Mouse (Mus musculus): ENCODE measurements around the gene Slc36a2. TPM values are rescaled to one million over a fixed set of nuclear protein-coding genes. Genes with fewer than 3 reads are reported as not detected.

Slc36a2 gene
- polyA plus RNA-seq, 1 experiment from 2014 or later, result 3.5 TPM

- Histone ChIP-seq H3K27ac (ENCODE audit: low read depth, low read length) (no peak overlapping the region), H3K36me3 (ENCODE audit: control insufficient read depth, insufficient read depth, low read length) (no peaks in the 10 kb centered on the region), H3K4me2 (no peak overlapping the region), H3K4me1 (ENCODE audit: control insufficient read depth, insufficient read depth, low read length) (peaks cover 3% of the 10 kb centered on the region; the same call in 1 of the 2 replicates), H3K9ac (ENCODE audit: low read depth, low read length) (no peak overlapping the region), H3K4me3 (ENCODE audit: low read depth, low read length) (no peak overlapping the region), H3K27me3 (ENCODE audit: control insufficient read depth, insufficient read depth, low read length) (no peaks in the 10 kb centered on the region), H3K9me3 (replicated peaks; ENCODE audit: control insufficient read depth, low read length) (no peaks in the 10 kb centered on the region)
- no peak for ATAC-seq (replicated peaks; ENCODE audit: insufficient number of reproducible peaks, low FRiP score, low TSS enrichment)
- WGBS (ENCODE audit: insufficient replicate concordance), result 62% methylated on average over 3 of the region's 3 CpGs
These were observed 30.1 kb upstream of the Slc36a2 start for GRCm38 (mm10) chr11:55214978-55215377.

GRCm38 (mm10) chr11:55214161-55214560 lies 29.3 kb upstream of the Slc36a2 start:
- no peak overlapping the region for H3K4me3 ChIP-seq (ENCODE audit: low read depth, low read length)
- no peaks in the 10 kb centered on the region for H3K27me3 ChIP-seq (ENCODE audit: control insufficient read depth, insufficient read depth, low read length)
- no peaks in the 10 kb centered on the region for H3K9me3 ChIP-seq (replicated peaks; ENCODE audit: control insufficient read depth, low read length)
- peaks cover 3% of the 10 kb centered on the region; the same call in 1 of the 2 replicates for H3K4me1 ChIP-seq (ENCODE audit: control insufficient read depth, insufficient read depth, low read length)
- 80% methylated on average over 5 of the region's 5 CpGs for WGBS (ENCODE audit: insufficient replicate concordance)
- H3K36me3 ChIP-seq (ENCODE audit: control insufficient read depth, insufficient read depth, low read length), result no peaks in the 10 kb centered on the region
- ATAC-seq (replicated peaks; ENCODE audit: insufficient number of reproducible peaks, low FRiP score, low TSS enrichment), result no peak
- no peak overlapping the region for H3K27ac ChIP-seq (ENCODE audit: low read depth, low read length)
- no peak overlapping the region for H3K9ac ChIP-seq (ENCODE audit: low read depth, low read length)
- H3K4me2 ChIP-seq, result no peak overlapping the region

DNA sequence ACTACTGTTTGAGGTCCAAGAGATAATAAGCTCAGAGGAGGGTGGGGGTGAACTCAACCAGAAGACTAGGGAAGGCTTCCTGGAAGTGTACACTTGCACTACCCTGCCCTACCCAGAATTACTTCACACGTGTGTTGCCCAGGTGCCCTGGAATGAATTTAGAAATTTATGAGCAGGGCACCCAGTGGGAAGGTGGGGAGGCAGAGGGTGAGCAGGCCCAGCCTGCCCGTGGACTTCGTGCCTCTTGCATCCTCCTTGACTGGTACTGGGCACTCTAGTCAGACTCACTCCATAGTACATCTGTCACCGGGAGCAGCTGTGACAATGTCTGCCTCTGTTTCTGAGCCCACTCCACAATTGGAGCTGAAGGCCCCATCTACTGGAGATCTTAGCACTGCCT lies 28.6 kb upstream of the Slc36a2 start:
- Histone ChIP-seq H3K4me3 (ENCODE audit: low read depth, low read length) (no peak overlapping the region), H3K27ac (ENCODE audit: low read depth, low read length) (no peak overlapping the region), H3K4me1 (ENCODE audit: control insufficient read depth, insufficient read depth, low read length) (peaks cover 3% of the 10 kb centered on the region; the same call in 1 of the 2 replicates), H3K9me3 (replicated peaks; ENCODE audit: control insufficient read depth, low read length) (no peaks in the 10 kb centered on the region), H3K9ac (ENCODE audit: low read depth, low read length) (no peak overlapping the region), H3K27me3 (ENCODE audit: control insufficient read depth, insufficient read depth, low read length) (no peaks in the 10 kb centered on the region), H3K36me3 (ENCODE audit: control insufficient read depth, insufficient read depth, low read length) (no peaks in the 10 kb centered on the region), H3K4me2 (no peak overlapping the region)
- 93% methylated on average over 4 of the region's 4 CpGs for WGBS (ENCODE audit: insufficient replicate concordance)
- ATAC-seq (replicated peaks; ENCODE audit: insufficient number of reproducible peaks, low FRiP score, low TSS enrichment), result no peak

- Histone ChIP-seq H3K4me3 (ENCODE audit: low read depth, low read length) (no peak overlapping the region), H3K4me2 (no peak overlapping the region), H3K27ac (ENCODE audit: low read depth, low read length) (no peak overlapping the region), H3K27me3 (ENCODE audit: control insufficient read depth, insufficient read depth, low read length) (no peaks in the 10 kb centered on the region), H3K9me3 (replicated peaks; ENCODE audit: control insufficient read depth, low read length) (no peaks in the 10 kb centered on the region), H3K36me3 (ENCODE audit: control insufficient read depth, insufficient read depth, low read length) (no peaks in the 10 kb centered on the region), H3K9ac (ENCODE audit: low read depth, low read length) (no peak overlapping the region), H3K4me1 (ENCODE audit: control insufficient read depth, insufficient read depth, low read length) (no peaks in the 10 kb centered on the region)
- ATAC-seq (replicated peaks; ENCODE audit: insufficient number of reproducible peaks, low FRiP score, low TSS enrichment), result no peak
- 67% methylated on average over 6 of the region's 6 CpGs for WGBS (ENCODE audit: insufficient replicate concordance)
These were observed 24.9 kb upstream of the Slc36a2 start for GRCm38 (mm10) chr11:55209626-55210353.

GRCm38 (mm10) chr11:55209032-55209431 lies 24.2 kb upstream of the Slc36a2 start:
- no peak for ATAC-seq (replicated peaks; ENCODE audit: insufficient number of reproducible peaks, low FRiP score, low TSS enrichment)

DNA sequence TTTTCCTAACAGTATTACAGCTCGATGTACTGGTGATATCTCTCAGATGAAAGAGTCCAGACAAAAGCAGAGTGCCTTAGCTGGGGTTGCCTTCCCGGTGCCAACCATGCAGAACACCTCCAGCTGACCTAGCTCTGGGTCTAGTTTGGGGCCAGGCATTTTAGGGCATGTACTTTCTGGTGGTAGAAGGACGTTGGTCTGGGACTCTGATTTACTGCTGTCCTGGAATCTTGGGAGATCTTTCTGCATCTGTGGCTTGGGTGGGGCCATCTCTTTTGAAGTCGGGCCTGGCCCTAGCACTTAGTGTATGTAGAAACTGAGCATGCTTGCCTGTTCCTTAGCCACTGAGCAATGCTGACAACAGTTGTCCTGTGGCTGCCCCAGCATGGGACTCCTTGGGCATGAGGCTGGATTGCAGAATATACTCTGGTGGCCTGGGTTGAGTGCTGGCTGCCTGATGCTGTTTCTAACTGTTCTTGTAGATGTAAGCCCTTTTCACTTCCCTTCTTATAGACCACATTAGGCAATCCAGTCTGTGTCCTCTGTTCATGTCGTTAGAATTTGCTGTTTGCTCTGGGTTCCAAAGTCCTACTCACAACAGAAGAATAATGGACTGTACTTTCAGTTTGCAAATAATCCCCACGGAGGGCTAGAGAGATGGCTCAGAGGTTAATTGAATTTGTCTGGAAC lies 23.3 kb upstream of the Slc36a2 start:
- Histone ChIP-seq H3K27me3 (ENCODE audit: control insufficient read depth, insufficient read depth, low read length) (no peaks in the 10 kb centered on the region), H3K36me3 (ENCODE audit: control insufficient read depth, insufficient read depth, low read length) (no peaks in the 10 kb centered on the region), H3K27ac (ENCODE audit: low read depth, low read length) (no peak overlapping the region), H3K4me1 (ENCODE audit: control insufficient read depth, insufficient read depth, low read length) (no peaks in the 10 kb centered on the region), H3K9me3 (replicated peaks; ENCODE audit: control insufficient read depth, low read length) (no peaks in the 10 kb centered on the region), H3K4me3 (ENCODE audit: low read depth, low read length) (no peak overlapping the region), H3K9ac (ENCODE audit: low read depth, low read length) (no peak overlapping the region), H3K4me2 (no peak overlapping the region)
- ATAC-seq (replicated peaks; ENCODE audit: insufficient number of reproducible peaks, low FRiP score, low TSS enrichment), result no peak
- WGBS (ENCODE audit: insufficient replicate concordance), result 58% methylated on average over 6 of the region's 6 CpGs

More at GRCm38 (mm10) chr11:55209032-55209431, 24.2 kb upstream of the Slc36a2 start:
- Histone ChIP-seq H3K9ac (ENCODE audit: low read depth, low read length) (no peak overlapping the region), H3K4me1 (ENCODE audit: control insufficient read depth, insufficient read depth, low read length) (no peaks in the 10 kb centered on the region), H3K27me3 (ENCODE audit: control insufficient read depth, insufficient read depth, low read length) (no peaks in the 10 kb centered on the region), H3K27ac (ENCODE audit: low read depth, low read length) (no peak overlapping the region), H3K4me2 (no peak overlapping the region), H3K36me3 (ENCODE audit: control insufficient read depth, insufficient read depth, low read length) (no peaks in the 10 kb centered on the region), H3K9me3 (replicated peaks; ENCODE audit: control insufficient read depth, low read length) (no peaks in the 10 kb centered on the region), H3K4me3 (ENCODE audit: low read depth, low read length) (no peak overlapping the region)
- 51% methylated on average over 2 of the region's 2 CpGs for WGBS (ENCODE audit: insufficient replicate concordance)

DNA sequence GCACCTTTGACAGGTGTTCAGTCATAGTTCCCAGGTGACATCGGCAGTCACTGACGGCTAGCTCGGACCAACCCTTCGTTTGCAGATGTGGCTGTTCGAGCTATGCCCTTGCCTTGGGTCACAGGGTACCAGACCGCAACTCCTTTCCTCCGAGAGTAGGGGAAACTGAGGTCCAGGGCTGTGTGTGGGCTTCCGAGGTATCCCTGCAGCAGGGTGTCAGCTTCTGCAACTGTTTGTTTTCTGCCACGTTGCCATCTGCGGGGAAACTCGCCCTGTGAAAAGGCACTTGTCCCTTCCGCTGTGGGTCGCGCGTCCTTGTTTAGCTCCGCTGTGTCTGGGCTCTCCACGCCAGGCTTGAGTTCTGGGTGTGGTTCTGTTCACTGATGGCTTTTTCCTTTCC lies 19.7 kb upstream of the Slc36a2 start:
- H3K4me2 ChIP-seq, result peak overlapping the region; percentile 98
- WGBS (ENCODE audit: insufficient replicate concordance), result 7% methylated on average over 17 of the region's 17 CpGs
- no peak; the same call in 1 of the 2 replicates for ATAC-seq (replicated peaks; ENCODE audit: insufficient number of reproducible peaks, low FRiP score, low TSS enrichment)

GRCm38 (mm10) chr11:55204159-55204596 lies 19.3 kb upstream of the Slc36a2 start, which contains the start of gene Slc36a1:
Gene Slc36a1 (plus strand): TSS chr11:55204350.
- Histone ChIP-seq H3K9ac (ENCODE audit: low read depth, low read length) (peak within 1 kb of the TSS; percentile 77), H3K4me2 (peak within 1 kb of the TSS; percentile 98), H3K4me1 (ENCODE audit: control insufficient read depth, insufficient read depth, low read length) (no peaks in the 10 kb centered on the region), H3K27ac (ENCODE audit: low read depth, low read length) (no peak within 1 kb of the TSS), H3K4me3 (ENCODE audit: low read depth, low read length) (peak within 1 kb of the TSS; percentile 60), H3K9me3 (replicated peaks; ENCODE audit: control insufficient read depth, low read length) (no peaks in the 10 kb centered on the region), H3K27me3 (ENCODE audit: control insufficient read depth, insufficient read depth, low read length) (no peaks in the 10 kb centered on the region), H3K36me3 (ENCODE audit: control insufficient read depth, insufficient read depth, low read length) (no peaks in the 10 kb centered on the region)
- WGBS (ENCODE audit: insufficient replicate concordance), result under 1% methylated on average over 31 of the region's 31 CpGs
- ATAC-seq (replicated peaks; ENCODE audit: insufficient number of reproducible peaks, low FRiP score, low TSS enrichment), result peak; percentile 91

More for the DNA sequence above, 19.7 kb upstream of the Slc36a2 start:
- H3K36me3 ChIP-seq (ENCODE audit: control insufficient read depth, insufficient read depth, low read length), result no peaks in the 10 kb centered on the region
- no peak overlapping the region for H3K27ac ChIP-seq (ENCODE audit: low read depth, low read length)
- H3K9ac ChIP-seq (ENCODE audit: low read depth, low read length), result peak overlapping the region; percentile 77
- H3K4me3 ChIP-seq (ENCODE audit: low read depth, low read length), result peak overlapping the region; percentile 60
- H3K27me3 ChIP-seq (ENCODE audit: control insufficient read depth, insufficient read depth, low read length), result no peaks in the 10 kb centered on the region
- no peaks in the 10 kb centered on the region for H3K4me1 ChIP-seq (ENCODE audit: control insufficient read depth, insufficient read depth, low read length)
- no peaks in the 10 kb centered on the region for H3K9me3 ChIP-seq (replicated peaks; ENCODE audit: control insufficient read depth, low read length)

Measured in heart, embryonic 11.5 days (tissue).